Mouse (Mus musculus): Measurements from ENCODE around the gene Hist1h3g. TPM values are rescaled to one million over a fixed set of nuclear protein-coding genes. Genes with fewer than 3 reads are reported as not detected.

Gene Hist1h3g
- total RNA-seq (2014; fragmentation: Nextera tagmentation) (60.4 and 108 TPM in 2 replicates), total RNA-seq (2017) (191 and 281 TPM in 2 replicates)

- peak; percentile 65 for ATAC-seq (replicated peaks; ENCODE audit: poor library complexity, severe bottlenecking)
These were observed at the start of gene Hist1h3g for GRCm38 (mm10) chr13:23535137-23536075. Hist1h3g (plus strand) TSS chr13:23535422.

- ATAC-seq (replicated peaks; ENCODE audit: poor library complexity, severe bottlenecking) = peak; percentile 97
These were observed 46.6 kb upstream of the Hist1h3g start, which contains the start of gene Btn2a2 for GRCm38 (mm10) chr13:23488400-23489322. Btn2a2 (minus strand) TSS chr13:23488857.

- no peak for ATAC-seq (replicated peaks; ENCODE audit: poor library complexity, severe bottlenecking)
These were observed 44.4 kb upstream of the Hist1h3g start for GRCm38 (mm10) chr13:23490863-23491262.

- ATAC-seq (replicated peaks; ENCODE audit: poor library complexity, severe bottlenecking) = no peak
These were observed 44.0 kb upstream of the Hist1h3g start for GRCm38 (mm10) chr13:23491263-23491662.

GRCm38 (mm10) chr13:23491990-23492389 is 43.2 kb upstream of the Hist1h3g start:
- peak; percentile 3; the same call in 1 of the 2 replicates for ATAC-seq (replicated peaks; ENCODE audit: poor library complexity, severe bottlenecking)

GRCm38 (mm10) chr13:23495526-23495925 is 39.7 kb upstream of the Hist1h3g start:
- ATAC-seq (replicated peaks; ENCODE audit: poor library complexity, severe bottlenecking) = no peak

- no peak for ATAC-seq (replicated peaks; ENCODE audit: poor library complexity, severe bottlenecking)
These were observed 37.4 kb upstream of the Hist1h3g start for GRCm38 (mm10) chr13:23497656-23498321.

GRCm38 (mm10) chr13:23498653-23499052 is 36.6 kb upstream of the Hist1h3g start:
- ATAC-seq (replicated peaks; ENCODE audit: poor library complexity, severe bottlenecking) = no peak

GRCm38 (mm10) chr13:23499943-23500342 is 35.3 kb upstream of the Hist1h3g start:
- ATAC-seq (replicated peaks; ENCODE audit: poor library complexity, severe bottlenecking) = no peak

GRCm38 (mm10) chr13:23500424-23501200 is 34.6 kb upstream of the Hist1h3g start:
- ATAC-seq (replicated peaks; ENCODE audit: poor library complexity, severe bottlenecking) = peak; percentile 73

GRCm38 (mm10) chr13:23501511-23501910 is 33.7 kb upstream of the Hist1h3g start:
- ATAC-seq (replicated peaks; ENCODE audit: poor library complexity, severe bottlenecking) = no peak

- no peak for ATAC-seq (replicated peaks; ENCODE audit: poor library complexity, severe bottlenecking)
These were observed 33.1 kb upstream of the Hist1h3g start for GRCm38 (mm10) chr13:23502031-23502567.

GRCm38 (mm10) chr13:23502916-23503315 is 32.3 kb upstream of the Hist1h3g start:
- ATAC-seq (replicated peaks; ENCODE audit: poor library complexity, severe bottlenecking) = no peak

GRCm38 (mm10) chr13:23503797-23504196 is 31.4 kb upstream of the Hist1h3g start:
- ATAC-seq (replicated peaks; ENCODE audit: poor library complexity, severe bottlenecking) = peak; percentile 49

- no peak for ATAC-seq (replicated peaks; ENCODE audit: poor library complexity, severe bottlenecking)
These were observed 29.4 kb upstream of the Hist1h3g start for GRCm38 (mm10) chr13:23505662-23506345.

GRCm38 (mm10) chr13:23506351-23506750 is 28.9 kb upstream of the Hist1h3g start:
- 0 out of 2 replicates have a peak, but pooled peaks have one; percentile 13 for ATAC-seq (replicated peaks; ENCODE audit: poor library complexity, severe bottlenecking)

GRCm38 (mm10) chr13:23506819-23507515 is 28.3 kb upstream of the Hist1h3g start:
- ATAC-seq (replicated peaks; ENCODE audit: poor library complexity, severe bottlenecking) = no peak

GRCm38 (mm10) chr13:23510127-23510526 is 25.1 kb upstream of the Hist1h3g start:
- no peak for ATAC-seq (replicated peaks; ENCODE audit: poor library complexity, severe bottlenecking)

All from granulocyte monocyte progenitor cell, adult 5-6 weeks (primary cell).